10 mouse cellular contexts compared by ENCODE assay signal in the genomic region with DNA sequence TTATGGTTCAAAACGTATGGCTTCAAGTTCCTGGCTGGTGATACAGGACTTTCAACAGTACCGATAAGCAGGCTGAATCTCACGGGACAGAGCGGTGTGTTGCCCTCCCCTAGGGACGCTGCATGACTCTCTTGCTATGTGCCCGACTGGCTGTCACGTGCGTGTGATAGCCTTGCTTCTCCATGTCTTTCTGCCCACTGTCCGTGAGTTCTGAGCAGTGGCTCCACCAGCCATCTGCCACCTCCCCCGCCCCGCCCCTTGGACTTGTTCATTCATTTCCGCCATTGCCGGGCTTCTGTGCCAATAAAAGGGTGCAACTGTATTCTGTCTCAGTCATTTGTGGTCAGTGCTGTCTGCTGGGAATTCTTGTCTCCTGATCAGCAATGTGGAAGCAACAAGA.
DNase-seq lines count a peak whose midpoint lies in the region; ATAC-seq and TF ChIP-seq lines count a peak whose summit lies in the region.
"Had no signal": no experiment of that assay in that cellular context is flagged by ENCODE, and none has a peak within 500 bp of the region (broad histone marks: within the 10 kb centered on the region; RNA-seq: fewer than 3 reads in every experiment).

No protein-coding gene starts in this region.

- no peak for DNase-seq in heart, adult 8-10 months (ENCODE audit: low spot score)
- DNase-seq in midbrain, postnatal 0 days (ENCODE audit: low spot score) = peak; percentile 32
- peak; percentile 66 to 80 for DNase-seq in cerebellum, postnatal 25 days
- no peak for DNase-seq in thymus, postnatal 10 days (ENCODE audit: low spot score in 2 of 2)
- no peak for DNase-seq in adipocyte (ENCODE audit: low spot score)

- peak overlapping the region; percentile 37 for H3K4me2 ChIP-seq in heart, embryonic 12.5 days
- no peak overlapping the region for H3K4me2 ChIP-seq in midbrain, postnatal 0 days (ENCODE audit: low read depth, low read length, poor library complexity, severe bottlenecking)
- H3K4me2 ChIP-seq in midbrain, embryonic 16.5 days (ENCODE audit: low read length) = no peak overlapping the region
- H3K4me2 ChIP-seq: liver, embryonic 11.5 days had no signal

- TF ChIP-seq CTCF in midbrain, postnatal 0 days (IDR thresholded peaks at IDR 0.05) = no peak
- TF ChIP-seq CTCF in small intestine, adult 2 months (IDR thresholded peaks at IDR 0.05; ENCODE audit: extremely low read depth, insufficient read length, insufficient replicate concordance, low read depth, low read length) = no peak

- H3K27me3 ChIP-seq in heart, embryonic 12.5 days (replicated peaks) = no peaks in the 10 kb centered on the region
- no peaks in the 10 kb centered on the region for H3K27me3 ChIP-seq in midbrain, postnatal 0 days (ENCODE audit: insufficient read depth, low read length)
- no peaks in the 10 kb centered on the region for H3K27me3 ChIP-seq in midbrain, embryonic 16.5 days (ENCODE audit: control insufficient read depth, insufficient read depth, low read depth, low read length)
- no peaks in the 10 kb centered on the region for H3K27me3 ChIP-seq in small intestine, adult 2 months (ENCODE audit: control insufficient read depth, insufficient read depth, low read length)

- H3K27ac ChIP-seq in heart, embryonic 12.5 days (ENCODE audit: poor library complexity, severe bottlenecking) = no peak overlapping the region
- no peak overlapping the region for H3K27ac ChIP-seq in midbrain, postnatal 0 days (ENCODE audit: low read depth, low read length)
- no peak overlapping the region for H3K27ac ChIP-seq in midbrain, embryonic 16.5 days (ENCODE audit: low read length)
- no peak overlapping the region for H3K27ac ChIP-seq in small intestine, adult 2 months (ENCODE audit: insufficient read depth, low read depth, low read length)

- no peak overlapping the region for H3K9ac ChIP-seq in heart, embryonic 12.5 days
- no peak overlapping the region for H3K9ac ChIP-seq in midbrain, postnatal 0 days (replicated peaks; ENCODE audit: low read length, poor library complexity, severe bottlenecking)
- H3K9ac ChIP-seq in midbrain, embryonic 16.5 days (ENCODE audit: low read depth, low read length) = no peak overlapping the region

- no peaks in the 10 kb centered on the region for H3K36me3 ChIP-seq in heart, embryonic 12.5 days
- H3K36me3 ChIP-seq in midbrain, postnatal 0 days (ENCODE audit: insufficient read depth, low read length) = no peaks in the 10 kb centered on the region
- H3K36me3 ChIP-seq in midbrain, embryonic 16.5 days (ENCODE audit: control insufficient read depth, insufficient read depth, low read length) = no peaks in the 10 kb centered on the region
- no peaks in the 10 kb centered on the region for H3K36me3 ChIP-seq in small intestine, adult 2 months (ENCODE audit: control insufficient read depth, insufficient read depth, low read length)

- no peak for ATAC-seq in heart, embryonic 12.5 days (ENCODE audit: insufficient number of reproducible peaks, low FRiP score)
- ATAC-seq in midbrain, postnatal 0 days (ENCODE audit: low FRiP score) = no peak
- ATAC-seq in midbrain, embryonic 16.5 days = no peak

- no peak overlapping the region for H3K4me3 ChIP-seq in heart, embryonic 12.5 days
- no peak overlapping the region for H3K4me3 ChIP-seq in midbrain, postnatal 0 days (ENCODE audit: low read depth, low read length)
- no peak overlapping the region for H3K4me3 ChIP-seq in midbrain, embryonic 16.5 days (ENCODE audit: low read depth, low read length)
- peak overlapping the region; percentile 22; the same call in 1 of the 2 replicates for H3K4me3 ChIP-seq in small intestine, adult 2 months (ENCODE audit: low read depth, low read length)

- H3K9me3 ChIP-seq in heart, embryonic 12.5 days (replicated peaks) = no peaks in the 10 kb centered on the region
- no peaks in the 10 kb centered on the region for H3K9me3 ChIP-seq in midbrain, postnatal 0 days (ENCODE audit: low read length)
- H3K9me3 ChIP-seq in midbrain, embryonic 16.5 days (replicated peaks; ENCODE audit: control insufficient read depth, low read length, poor library complexity, severe bottlenecking) = no peaks in the 10 kb centered on the region
- H3K9me3 ChIP-seq: G1E had no signal

- TF ChIP-seq POLR2A in small intestine, adult 2 months (IDR thresholded peaks at IDR 0.05; ENCODE audit: low read depth, low read length) = no peak

- H3K4me1 ChIP-seq in heart, embryonic 12.5 days (replicated peaks) = peaks cover 14% of the 10 kb centered on the region
- no peaks in the 10 kb centered on the region for H3K4me1 ChIP-seq in midbrain, postnatal 0 days (ENCODE audit: insufficient read depth, low read length)
- peaks cover 3% of the 10 kb centered on the region for H3K4me1 ChIP-seq in midbrain, embryonic 16.5 days (ENCODE audit: control insufficient read depth, insufficient read depth, low read length)
- peaks cover 4% of the 10 kb centered on the region for H3K4me1 ChIP-seq in small intestine, adult 2 months (ENCODE audit: control insufficient read depth, insufficient read depth, insufficient read length, low read length)

- WGBS in heart, embryonic 12.5 days = 66% methylated on average over 13 of the region's 13 CpGs
- WGBS in midbrain, postnatal 0 days = 80% methylated on average over 13 of the region's 13 CpGs
- 70% methylated on average over 13 of the region's 13 CpGs for WGBS in midbrain, embryonic 16.5 days
- WGBS in small intestine, adult 2 months = 28% methylated on average over 13 of the region's 13 CpGs

Comparison
In these comparisons a context has a peak if more than half of its experiments do, and no peak if none do; other contexts are left out.
1. DNase-seq: peak in midbrain, postnatal 0 days (single experiment) and cerebellum, postnatal 25 days (2 of 2); none in heart, adult 8-10 months (single experiment), thymus, postnatal 10 days (0 of 2) and adipocyte (single experiment).